Mouse (Mus musculus) adrenal gland, adult 2 months (tissue): ENCODE data around the gene Gm7168. TPM values are rescaled to one million over a fixed set of nuclear protein-coding genes. Genes with fewer than 3 reads are reported as not detected.
"Not testable (repeated sequence)": the region's sequence is repeated elsewhere in the genome, so short reads cannot be mapped to it uniquely, and the experiment has no call there.

Experiments
- DNase-seq: peaks from one replicate; pipeline ENCODE4 v3.0.0; 2021
- polyA plus RNA-seq: library from polyadenylated mRNA; depleted of rRNA; stranded (reverse); fragments of >200 nt; gene quantifications from 2 replicates; pipeline ENCODE4 v1.2.3, GENCODE M21; 2012; rRNA removed
- total RNA-seq, 2 experiments: library from RNA; stranded (reverse); gene quantifications; 2 replicates each; pipeline ENCODE4 v1.2.3; 2021

Gene Gm7168
- total and polyA plus RNA-seq, 3 experiments, result not detected

- DNase-seq, result not testable (repeated sequence)
Observed at GRCm38 (mm10) chr17:13993425-13993824, 45.3 kb downstream of the Gm7168 start.

Other genes with a start within 250 kb of the Gm7168 start
- 10 to 100 TPM; 67.6 to 84.8 TPM for gene Afdn, start 187.8 kb upstream of the Gm7168 start, total RNA-seq
- 18.9 and 19.5 TPM in 2 replicates for gene Afdn, start 187.8 kb upstream of the Gm7168 start, polyA plus RNA-seq
- 1 to 10 TPM; 3.4 to 5.7 TPM for gene Tcte2, start 186.5 kb upstream of the Gm7168 start, total RNA-seq
- 0.90 and 1.9 TPM in 2 replicates for gene Tcte2, start 186.5 kb upstream of the Gm7168 start, polyA plus RNA-seq
- not detected for gene Gm7356, start 55.3 kb downstream of the Gm7168 start, total RNA-seq
- not detected in 2 replicates for gene Gm7356, start 55.3 kb downstream of the Gm7168 start, polyA plus RNA-seq
- not detected for gene Gm7358, start 111.2 kb downstream of the Gm7168 start, total RNA-seq
- not detected in 2 replicates for gene Gm7358, start 111.2 kb downstream of the Gm7168 start, polyA plus RNA-seq